Mouse (Mus musculus): ENCODE results near the gene Calhm5.

The Calhm5 gene

GRCm38 (mm10) chr10:34096418-34096883, at the start of gene Calhm5:
Gene Calhm5 (minus strand): TSS chr10:34096519.
- DNase-seq: peak; percentile 51

- no peak for DNase-seq
Observed at GRCm38 (mm10) chr10:34141693-34142092, 45.4 kb upstream of the Calhm5 start.

- no peak for DNase-seq
Observed at GRCm38 (mm10) chr10:34139768-34140167, 43.4 kb upstream of the Calhm5 start.

GRCm38 (mm10) chr10:34138027-34138426, 41.7 kb upstream of the Calhm5 start:
- DNase-seq: no peak

- DNase-seq: no peak
Observed at GRCm38 (mm10) chr10:34136432-34136831, 40.1 kb upstream of the Calhm5 start.

- no peak for DNase-seq
Observed at GRCm38 (mm10) chr10:34131356-34131755, 35.0 kb upstream of the Calhm5 start.

GRCm38 (mm10) chr10:34128391-34128790, 32.1 kb upstream of the Calhm5 start:
- no peak for DNase-seq

GRCm38 (mm10) chr10:34127392-34128378, 31.4 kb upstream of the Calhm5 start, which contains the start of gene Calhm6:
Gene Calhm6 (minus strand): TSS chr10:34127984.
- DNase-seq: peak; percentile 5

- no peak for DNase-seq
Observed at GRCm38 (mm10) chr10:34118421-34118820, 22.1 kb upstream of the Calhm5 start.

- no peak for DNase-seq
Observed at GRCm38 (mm10) chr10:34117770-34118169, 21.5 kb upstream of the Calhm5 start.

- DNase-seq: no peak
Observed at GRCm38 (mm10) chr10:34117131-34117530, 20.8 kb upstream of the Calhm5 start.

GRCm38 (mm10) chr10:34111964-34112738, 15.8 kb upstream of the Calhm5 start:
- no peak for DNase-seq

GRCm38 (mm10) chr10:34110863-34111465, 14.6 kb upstream of the Calhm5 start:
- DNase-seq: no peak

- DNase-seq: no peak
Observed at GRCm38 (mm10) chr10:34095964-34096363, 355 bp downstream of the Calhm5 start.

GRCm38 (mm10) chr10:34095147-34095546, 1.2 kb downstream of the Calhm5 start:
- no peak for DNase-seq

- DNase-seq: peak; percentile 75
Observed at GRCm38 (mm10) chr10:34091888-34092287, 4.4 kb downstream of the Calhm5 start.

- DNase-seq: no peak
Observed at GRCm38 (mm10) chr10:34090481-34090880, 5.8 kb downstream of the Calhm5 start.

GRCm38 (mm10) chr10:34089517-34089916, 6.8 kb downstream of the Calhm5 start:
- no peak for DNase-seq

GRCm38 (mm10) chr10:34088515-34088914, 7.8 kb downstream of the Calhm5 start:
- DNase-seq: no peak

- no peak for DNase-seq
Observed at GRCm38 (mm10) chr10:34086514-34086913, 9.8 kb downstream of the Calhm5 start.

- DNase-seq: no peak
Observed at GRCm38 (mm10) chr10:34074522-34075200, 21.7 kb downstream of the Calhm5 start.

- DNase-seq: no peak
Observed at GRCm38 (mm10) chr10:34071650-34072049, 24.7 kb downstream of the Calhm5 start.
